Mouse (Mus musculus) naive thymus-derived CD4-positive, alpha-beta T cell, adult 5 months (primary cell): ENCODE data around the gene Rerg. TPM values are rescaled to one million over a fixed set of nuclear protein-coding genes. Genes with fewer than 3 reads are reported as not detected.

ENCODE experiments used
- polyA plus RNA-seq: library from polyadenylated mRNA; unstranded; fragments of 100-300 nt; shearing (Covaris generic); gene quantifications from one replicate; pipeline ENCODE4 v1.2.1, GENCODE M21; 2017

Gene Rerg
- polyA plus RNA-seq = not detected

GRCm38 (mm10) chr6:137170226-137170625, at the start of gene Rerg:
Gene Rerg, minus strand, starts transcription at chr6:137170497.

Other genes starting within 250 kb of the Rerg start
- 2.1 TPM for gene Erp27, start 248.3 kb downstream of the Rerg start, polyA plus RNA-seq
- 0.09 TPM for gene Pde6h, start 246.7 kb downstream of the Rerg start, polyA plus RNA-seq
- gene Arhgdib, start 228.6 kb downstream of the Rerg start, polyA plus RNA-seq = 1,386 TPM
- not detected for gene Ptpro, start 81.8 kb upstream of the Rerg start, polyA plus RNA-seq